Mouse (Mus musculus) MEL (cell line): ENCODE measurements around the gene Serpina3c. TPM values are rescaled to one million over a fixed set of nuclear protein-coding genes. Genes with fewer than 3 reads are reported as not detected.

ENCODE experiments used
- DNase-seq: peaks from one replicate; pipeline ENCODE4 v3.0.0; 2011; ENCODE audit warnings: low read depth, low spot score
- H3K27ac ChIP-seq: 2 replicates; pipeline ENCODE4 v1.5.1; 2012; ENCODE audit warnings: low read depth, mild to moderate bottlenecking, control low read depth, low read length, moderate library complexity; ENCODE audit not compliant: control insufficient read depth
- H3K27me3 ChIP-seq, 2 experiments: fragments of 150-350 bp in 1 of 2; sonication (generic) in 1 of 2; 2 replicates each; pipeline ENCODE4 v1.6.1; 2012; ENCODE audit warnings: low read length in 2 of 2, mild to moderate bottlenecking in 2 of 2, improper control_type of control experiment in 1 of 2, moderate library complexity in 1 of 2; ENCODE audit not compliant: insufficient read depth in 2 of 2, control insufficient read depth in 1 of 2
- H3K36me3 ChIP-seq, 2 experiments: 2 replicates each; pipeline ENCODE4 v1.6.1; 2012 to 2014; ENCODE audit warnings: low read length in 2 of 2, improper control_type of control experiment in 1 of 2, inconsistent platforms in 1 of 2, mild to moderate bottlenecking in 1 of 2; ENCODE audit not compliant: insufficient read depth in 2 of 2, control insufficient read depth in 1 of 2
- H3K4me1 ChIP-seq, 2 experiments: fragments of 150-350 bp in 1 of 2; sonication (generic) in 1 of 2; 2 replicates each; pipeline ENCODE4 v1.6.1; 2012; ENCODE audit warnings: low read length in 2 of 2, improper control_type of control experiment in 1 of 2, mild to moderate bottlenecking in 1 of 2; ENCODE audit not compliant: insufficient read depth in 2 of 2, control insufficient read depth in 1 of 2
- H3K4me3 ChIP-seq, 2 experiments: fragments of 150-350 bp in 1 of 2; sonication (generic) in 1 of 2; 2 replicates each; pipeline ENCODE4 v1.5.1; 2012; ENCODE audit warnings: low read depth in 2 of 2, low read length in 2 of 2, mild to moderate bottlenecking in 2 of 2, moderate library complexity in 2 of 2, control low read depth in 1 of 2, improper control_type of control experiment in 1 of 2; ENCODE audit not compliant: control insufficient read depth in 1 of 2, insufficient read depth in 1 of 2
- H3K79me2 ChIP-seq: 2 replicates; pipeline ENCODE4 v1.6.1; 2012; ENCODE audit warnings: mild to moderate bottlenecking, low read length, moderate library complexity; ENCODE audit not compliant: control insufficient read depth, poor library complexity, insufficient read depth
- H3K9ac ChIP-seq: 2 replicates; pipeline ENCODE4 v1.6.1; 2012; ENCODE audit warnings: low read depth, mild to moderate bottlenecking, control low read depth, low read length, moderate library complexity; ENCODE audit not compliant: control insufficient read depth, poor library complexity, severe bottlenecking
- H3K9me3 ChIP-seq: fragments of 150-350 bp; sonication (generic); replicated peaks from 2 replicates; pipeline ENCODE4 v1.6.1; 2012; ENCODE audit warnings: mild to moderate bottlenecking, low read length, improper control_type of control experiment, moderate library complexity; ENCODE audit not compliant: insufficient read depth
- CHD2 ChIP-seq: IDR thresholded peaks from 2 replicates; pipeline ENCODE4 v1.6.1; 2011; ENCODE audit warnings: low read length, improper control_type of control experiment
- CTCF ChIP-seq, 3 experiments: IDR thresholded peaks in 2 of 3; conservative IDR thresholded peaks in 1 of 3; 2 replicates each; pipeline ENCODE4 v1.5.1; 2011 to 2012; ENCODE audit warnings: low read length in 3 of 3, low read depth in 2 of 3, mild to moderate bottlenecking in 2 of 3, improper control_type of control experiment in 1 of 3, inconsistent platforms in 1 of 3, mixed read lengths in 1 of 3, moderate library complexity in 1 of 3; ENCODE audit not compliant: control insufficient read depth in 1 of 3, insufficient read depth in 1 of 3, poor library complexity in 1 of 3, severe bottlenecking in 1 of 3
- ELF1 ChIP-seq: IDR thresholded peaks from 2 replicates; pipeline ENCODE4 v1.6.1; 2014; ENCODE audit warnings: low read depth, mild to moderate bottlenecking, inconsistent platforms, low read length, improper control_type of control experiment, moderate library complexity
- EP300 ChIP-seq, 2 experiments: IDR thresholded peaks; 2 replicates each; pipeline ENCODE4 v1.6.1; 2011; ENCODE audit warnings: improper control_type of control experiment in 2 of 2, low read length in 2 of 2, low read depth in 1 of 2, mild to moderate bottlenecking in 1 of 2
- ETS1 ChIP-seq: IDR thresholded peaks from 2 replicates; pipeline ENCODE4 v1.6.1; 2012; ENCODE audit warnings: low read depth, mild to moderate bottlenecking, inconsistent platforms, low read length, improper control_type of control experiment, moderate library complexity
- GABPA ChIP-seq: IDR thresholded peaks from 2 replicates; pipeline ENCODE4 v1.6.1; 2012; ENCODE audit warnings: low read depth, mild to moderate bottlenecking, inconsistent platforms, low read length, improper control_type of control experiment, moderate library complexity
- GATA1 ChIP-seq: IDR thresholded peaks from 2 replicates; pipeline ENCODE4 v1.6.1; 2011; ENCODE audit warnings: low read depth, low read length, improper control_type of control experiment
- KAT2A ChIP-seq: conservative IDR thresholded peaks from 2 replicates; pipeline ENCODE4 v1.6.1; 2012; ENCODE audit warnings: low read depth, low read length, improper control_type of control experiment, inconsistent platforms
- MAFK ChIP-seq: IDR thresholded peaks from 2 replicates; pipeline ENCODE4 v1.6.1; 2011; ENCODE audit warnings: low read depth, mild to moderate bottlenecking, low read length, improper control_type of control experiment, borderline replicate concordance
- MEF2A ChIP-seq: IDR thresholded peaks from 2 replicates; pipeline ENCODE4 v1.6.1; 2014; ENCODE audit warnings: low read depth, mild to moderate bottlenecking, inconsistent platforms, low read length, improper control_type of control experiment; ENCODE audit not compliant: poor library complexity, insufficient replicate concordance, severe bottlenecking; ENCODE audit errors: extremely low read depth
- MXI1 ChIP-seq: IDR thresholded peaks from 2 replicates; pipeline ENCODE4 v1.6.1; 2011; ENCODE audit warnings: mild to moderate bottlenecking, low read depth, low read length, improper control_type of control experiment
- MYB ChIP-seq: IDR thresholded peaks from 2 replicates; pipeline ENCODE4 v1.6.1; 2011; ENCODE audit warnings: mild to moderate bottlenecking, low read depth, low read length, improper control_type of control experiment
- POLR2AphosphoS2 ChIP-seq: IDR thresholded peaks from 2 replicates; pipeline ENCODE4 v1.6.1; 2011; ENCODE audit warnings: low read length, improper control_type of control experiment
- SIN3A ChIP-seq: IDR thresholded peaks from 2 replicates; pipeline ENCODE4 v1.6.1; 2012; ENCODE audit warnings: low read length, improper control_type of control experiment, inconsistent platforms
- TBP ChIP-seq: IDR thresholded peaks from 2 replicates; pipeline ENCODE4 v1.8.0; 2011; ENCODE audit warnings: low read depth, low read length, improper control_type of control experiment
- USF1 ChIP-seq: IDR thresholded peaks from 2 replicates; pipeline ENCODE4 v1.6.1; 2014; ENCODE audit warnings: low read depth, mild to moderate bottlenecking, inconsistent platforms, low read length, improper control_type of control experiment, moderate library complexity
- ZC3H11A ChIP-seq: IDR thresholded peaks from 2 replicates; pipeline ENCODE4 v1.6.1; 2012; ENCODE audit warnings: low read depth, mild to moderate bottlenecking, inconsistent platforms, low read length, improper control_type of control experiment
- ZMIZ1 ChIP-seq: IDR thresholded peaks from 2 replicates; pipeline ENCODE4 v1.6.1; 2012; ENCODE audit warnings: low read depth, mild to moderate bottlenecking, inconsistent platforms, low read length, improper control_type of control experiment, moderate library complexity
- ZNF384 ChIP-seq: IDR thresholded peaks from 2 replicates; pipeline ENCODE4 v1.6.1; 2012; ENCODE audit warnings: low read depth, mild to moderate bottlenecking, inconsistent platforms, low read length, improper control_type of control experiment
- polyA plus RNA-seq, 2 experiments: library from polyadenylated mRNA; stranded (reverse) in 1 of 2; unstranded in 1 of 2; fragments of >175 nt in 1 of 2; fragments of >200 nt in 1 of 2; gene quantifications; 2 replicates each; pipeline versions ENCODE4 v1.2.1 to v1.2.4; 2012; ENCODE audit warnings: low replicate concordance in 2 of 2, low read depth in 1 of 2; ENCODE audit not compliant: insufficient read length in 2 of 2, insufficient read depth in 1 of 2, missing spikeins in 1 of 2
- total RNA-seq: library from RNA; depleted of rRNA; stranded (reverse); fragments of 300-350 nt; gene quantifications from 2 replicates; pipeline ENCODE4 v1.2.3, GENCODE M21; 2012

Gene Serpina3c
- total and polyA plus RNA-seq, 3 experiments, result not detected

DNA sequence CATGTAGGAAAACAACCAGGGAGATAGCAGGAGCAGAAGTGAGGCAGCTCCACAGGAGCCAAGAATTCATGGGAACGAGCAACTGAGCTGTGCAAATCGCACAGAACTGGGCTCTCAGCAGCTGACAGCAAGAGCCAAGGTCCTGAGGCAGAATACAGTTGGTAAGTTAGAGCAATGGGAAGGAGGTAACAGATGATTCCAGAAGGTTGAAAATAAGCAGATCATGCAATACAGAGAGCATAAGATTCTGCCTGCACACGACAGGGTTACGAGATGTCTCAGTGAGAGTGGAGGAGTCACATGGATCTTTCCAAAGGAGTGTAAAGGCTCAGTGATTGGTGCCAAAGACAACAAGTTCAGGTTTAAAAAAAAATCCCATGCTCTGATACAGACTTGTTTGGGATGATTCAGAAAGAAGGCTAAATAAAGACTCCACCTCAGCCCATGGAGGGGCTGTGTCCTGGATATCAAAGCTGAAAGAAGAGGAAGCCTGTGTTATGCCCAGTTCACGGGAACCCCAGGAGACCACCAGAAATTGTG lies 28.6 kb downstream of the Serpina3c start:
- TF ChIP-seq TBP (no peak), ZC3H11A (no peak), POLR2AphosphoS2 (no peak), ELF1 (no peak), EP300 (IDR thresholded peaks at IDR 0.05; ENCODE audit: low read depth in 1 of 2, low read length in 2 of 2) (no peak), MAFK (no peak), MEF2A (no peak), KAT2A (no peak), CTCF (IDR thresholded peaks at IDR 0.05 in 2 of 3, conservative IDR thresholded peaks at IDR 0.05 in 1 of 3; ENCODE audit: control insufficient read depth in 1 of 3, insufficient read depth in 1 of 3, low read depth in 2 of 3, low read length in 3 of 3, poor library complexity in 1 of 3, severe bottlenecking in 1 of 3) (no peak), SIN3A (no peak), MXI1 (no peak), ETS1 (no peak), MYB (no peak), CHD2 (no peak), GABPA (no peak), GATA1 (no peak), USF1 (no peak), ZMIZ1 (no peak)
- Histone ChIP-seq H3K27me3 (no peaks in the 10 kb centered on the region), H3K9me3 (no peaks in the 10 kb centered on the region), H3K79me2 (no peaks in the 10 kb centered on the region), H3K36me3 (no peaks in the 10 kb centered on the region), H3K4me3 (no peak overlapping the region), H3K9ac (no peak overlapping the region), H3K4me1 (no peaks in the 10 kb centered on the region), H3K27ac (no peak overlapping the region)
- no peak for DNase-seq

DNA sequence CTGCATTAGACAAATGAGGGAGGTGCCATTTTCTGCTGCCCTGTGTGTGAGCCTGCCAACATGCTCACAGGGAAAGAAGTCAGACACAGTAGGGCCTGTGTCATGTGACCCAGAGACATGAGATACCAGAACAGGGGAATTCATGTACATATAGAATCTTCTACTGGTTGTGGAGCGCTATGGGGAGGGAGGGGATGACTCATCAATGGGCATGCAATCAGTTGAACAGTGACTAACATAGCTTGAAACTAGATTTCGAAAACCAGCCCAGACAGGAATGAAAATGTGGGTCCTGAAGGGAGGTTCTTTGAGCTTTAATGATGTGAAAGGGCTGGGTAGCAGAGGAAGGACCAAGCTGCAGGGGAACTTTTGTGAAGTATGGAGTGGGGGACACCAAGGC lies 29.7 kb downstream of the Serpina3c start:
- Histone ChIP-seq H3K4me3 (no peak overlapping the region), H3K27ac (no peak overlapping the region), H3K4me1 (no peaks in the 10 kb centered on the region), H3K9ac (no peak overlapping the region), H3K36me3 (no peaks in the 10 kb centered on the region), H3K9me3 (no peaks in the 10 kb centered on the region), H3K79me2 (no peaks in the 10 kb centered on the region), H3K27me3 (no peaks in the 10 kb centered on the region)
- DNase-seq, result peak; percentile 18
- no peak for TF ChIP-seq CHD2
- peak; percentile 40; the same call in 1 of the 2 replicates for TF ChIP-seq USF1
- TF ChIP-seq ZNF384, result no peak
- no peak for TF ChIP-seq CTCF (IDR thresholded peaks at IDR 0.05 in 2 of 3, conservative IDR thresholded peaks at IDR 0.05 in 1 of 3; ENCODE audit: control insufficient read depth in 1 of 3, insufficient read depth in 1 of 3, low read depth in 2 of 3, low read length in 3 of 3, poor library complexity in 1 of 3, severe bottlenecking in 1 of 3)
- TF ChIP-seq MAFK, result no peak
